Mouse (Mus musculus) left cerebral cortex, adult 2 months (tissue): ENCODE results near the gene Cela2a. TPM values are rescaled to one million over a fixed set of nuclear protein-coding genes. Genes with fewer than 3 reads are reported as not detected.

Experiments
- DNase-seq, 2 experiments: peaks; one replicate each; pipeline ENCODE4 v3.0.0; 2021 to 2022; ENCODE audit warnings: low spot score in 2 of 2, mixed read lengths in 1 of 2; ENCODE audit errors: extremely low spot score in 1 of 2
- H3K27ac ChIP-seq: fragments of 200-600 bp; 2 replicates; pipeline ENCODE4 v1.8.1; 2022
- H3K4me3 ChIP-seq: fragments of 200-600 bp; 2 replicates; pipeline ENCODE4 v1.8.1; 2022
- CTCF ChIP-seq: fragments of 200-600 bp; IDR thresholded peaks from 2 replicates; pipeline ENCODE4 v1.8.1; 2022; ENCODE audit warnings: antibody characterized with exemption, mild to moderate bottlenecking, moderate library complexity
- intact Hi-C: fragments of 180-260 bp; cut with DNase I; formaldehyde crosslinking; loops from one replicate; pipeline ENCODE4 v1.15.1; 2025
- total RNA-seq, 2 experiments: library from RNA; stranded (reverse); gene quantifications; 2 replicates each; pipeline ENCODE4 v1.2.3; 2021

Cela2a gene
- total RNA-seq, 2 experiments from 2014 or later = not detected

DNA sequence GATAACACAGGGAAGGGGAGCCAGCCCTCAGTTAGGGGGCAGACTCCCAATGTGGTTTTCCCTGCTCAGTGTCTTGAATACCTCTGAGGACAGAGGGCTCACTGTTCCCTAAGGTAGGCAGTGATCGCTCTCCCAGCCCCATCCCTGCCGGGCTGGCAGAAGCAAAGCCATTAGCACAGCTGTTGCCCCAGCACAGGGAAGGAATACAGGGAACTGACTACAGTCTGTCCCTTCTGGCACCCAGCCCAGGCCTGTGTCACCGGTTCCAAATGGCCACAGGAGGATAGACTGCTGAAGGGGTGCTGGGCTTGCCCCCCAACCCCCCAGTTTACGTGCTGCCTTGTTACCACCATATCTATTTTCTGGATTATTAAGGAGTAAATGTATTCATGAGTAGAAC is 41.5 kb upstream of the Cela2a start:
- intact Hi-C loops = no loop called here
- DNase-seq = peak in 1 of 2 experiments; percentile 61
- H3K4me3 ChIP-seq = peak overlapping the region; percentile 21; the same call in 1 of the 2 replicates
- TF ChIP-seq CTCF = no peak
- peak overlapping the region; percentile 81 for H3K27ac ChIP-seq

DNA sequence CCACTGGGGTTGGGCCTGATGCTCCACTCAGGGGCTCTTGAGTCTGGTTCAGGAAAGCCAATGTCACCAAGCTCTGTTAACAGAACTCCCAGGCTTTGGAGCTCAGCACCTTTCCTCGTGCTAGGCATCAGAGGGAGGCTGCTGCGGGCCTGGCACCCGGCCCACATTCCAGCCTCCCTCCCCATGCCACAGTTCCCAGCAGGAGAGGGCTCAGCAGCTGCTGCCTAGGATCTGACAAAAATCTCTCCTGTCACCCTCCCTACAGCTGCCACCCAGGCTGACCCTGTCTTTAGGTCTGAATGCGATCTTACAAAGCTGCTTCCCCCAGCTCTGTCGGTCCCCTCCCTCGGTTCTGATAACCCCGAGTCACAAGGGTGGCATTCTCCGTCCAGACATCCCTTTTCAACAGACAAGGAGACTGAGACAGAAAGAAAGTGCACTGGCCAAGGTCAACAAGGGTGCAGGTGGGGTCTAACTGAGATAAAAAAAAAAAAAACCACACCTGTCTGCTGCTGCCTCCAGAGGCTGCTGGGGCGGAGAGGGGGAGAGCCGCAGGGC is 41.1 kb upstream of the Cela2a start:
- no peak for DNase-seq
- peak overlapping the region; percentile 21; the same call in 1 of the 2 replicates for H3K4me3 ChIP-seq
- intact Hi-C loops = no loop called here
- H3K27ac ChIP-seq = peak overlapping the region; percentile 81
- no peak for TF ChIP-seq CTCF

DNA sequence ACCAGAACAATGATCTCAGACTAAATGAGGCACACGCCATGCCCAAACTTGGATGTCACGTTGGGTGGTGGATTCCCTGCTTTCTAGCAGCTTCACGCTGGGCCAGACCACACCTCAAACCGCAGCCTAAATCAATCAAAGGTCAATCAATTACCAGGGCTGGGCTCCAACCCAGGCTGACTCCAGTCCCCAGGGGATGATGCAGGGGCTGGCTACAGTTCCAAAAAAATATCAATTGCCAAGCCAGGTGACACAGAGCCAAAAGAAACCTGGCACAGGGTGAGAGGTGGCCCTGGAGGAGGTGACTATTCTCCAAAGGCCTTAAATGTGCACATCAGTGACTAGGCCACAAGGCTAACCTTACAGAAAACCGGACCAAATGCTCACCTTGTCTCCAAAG is 39.6 kb upstream of the Cela2a start:
- no peak for DNase-seq
- peak overlapping the region; percentile 24 for H3K27ac ChIP-seq
- intact Hi-C loops = no loop called here
- TF ChIP-seq CTCF = no peak
- H3K4me3 ChIP-seq = no peak overlapping the region

DNA sequence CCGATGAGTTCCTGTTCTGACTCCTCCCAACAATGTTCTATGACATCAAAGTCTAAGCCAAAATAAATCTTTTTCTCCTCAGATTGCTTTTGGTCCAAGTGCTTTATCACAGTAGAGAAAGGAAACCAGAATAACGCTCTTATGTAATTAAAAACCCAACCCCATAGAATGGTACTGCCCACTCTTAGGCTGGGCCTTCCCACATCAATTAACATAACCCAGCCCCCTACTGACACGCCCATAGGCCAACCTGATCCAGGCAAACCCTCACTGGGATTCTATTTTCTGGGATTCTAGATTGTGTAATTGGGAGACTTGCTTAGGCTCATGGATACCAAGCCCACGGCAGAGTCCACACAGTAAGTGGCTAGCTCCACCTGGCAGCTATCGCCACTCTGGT is 39.0 kb upstream of the Cela2a start:
- no peak for DNase-seq
- Histone ChIP-seq H3K27ac (peak overlapping the region; percentile 62), H3K4me3 (no peak overlapping the region)
- TF ChIP-seq CTCF = no peak
- intact Hi-C loops = no loop called here

DNA sequence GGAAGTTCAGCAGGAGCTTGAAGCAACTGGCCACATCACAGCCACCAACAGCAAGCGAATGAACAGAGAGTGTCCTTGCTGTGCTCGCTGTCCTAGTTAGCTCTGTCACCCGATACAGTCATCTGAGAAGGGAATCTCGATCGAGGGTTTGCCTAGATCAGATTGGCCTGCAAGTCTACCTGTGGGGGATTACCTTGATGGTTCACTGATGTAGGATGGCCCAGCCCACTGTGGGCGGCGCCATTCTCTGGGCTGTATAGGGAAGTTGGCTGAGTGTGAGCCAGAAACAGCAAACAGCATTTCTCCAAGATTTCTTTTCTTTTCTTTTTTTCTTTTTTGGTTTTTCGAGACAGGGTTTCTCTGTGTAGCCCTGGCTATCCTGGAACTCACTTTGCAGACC is 38.5 kb upstream of the Cela2a start:
- intact Hi-C loops = no loop called here
- DNase-seq = no peak
- Histone ChIP-seq H3K4me3 (no peak overlapping the region), H3K27ac (peak overlapping the region; percentile 62; the same call in 1 of the 2 replicates)
- TF ChIP-seq CTCF = no peak

DNA sequence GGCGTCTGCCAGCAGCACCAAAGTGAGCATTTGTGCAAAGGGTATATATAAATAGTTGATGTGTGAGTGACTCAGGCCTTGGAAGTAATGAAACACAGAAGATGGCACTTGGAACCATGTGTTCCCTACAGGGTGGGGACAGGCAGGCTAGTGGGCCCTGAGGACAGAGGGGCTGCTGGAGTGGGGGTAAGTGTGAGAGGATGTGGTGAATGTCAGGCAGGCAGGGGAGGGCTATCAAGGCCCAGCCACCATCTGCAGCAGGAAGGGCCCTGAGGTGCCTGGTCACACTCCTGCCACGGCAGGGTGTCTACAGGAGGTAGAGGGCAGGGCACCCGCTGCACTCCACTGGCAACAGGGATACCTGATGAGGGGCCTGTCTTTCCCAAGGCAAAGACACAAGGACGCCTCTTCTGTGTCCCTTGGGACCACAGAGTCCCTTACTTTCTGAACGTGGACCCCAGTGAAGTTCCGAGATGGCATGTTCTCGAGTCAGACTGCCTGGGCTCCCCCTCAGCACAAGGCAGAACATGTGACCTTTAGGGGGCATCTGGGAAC is 37.8 kb upstream of the Cela2a start:
- TF ChIP-seq CTCF = no peak
- peak overlapping the region; percentile 62; the same call in 1 of the 2 replicates for H3K27ac ChIP-seq
- intact Hi-C loops = no loop called here
- no peak overlapping the region for H3K4me3 ChIP-seq
- DNase-seq = no peak

DNA sequence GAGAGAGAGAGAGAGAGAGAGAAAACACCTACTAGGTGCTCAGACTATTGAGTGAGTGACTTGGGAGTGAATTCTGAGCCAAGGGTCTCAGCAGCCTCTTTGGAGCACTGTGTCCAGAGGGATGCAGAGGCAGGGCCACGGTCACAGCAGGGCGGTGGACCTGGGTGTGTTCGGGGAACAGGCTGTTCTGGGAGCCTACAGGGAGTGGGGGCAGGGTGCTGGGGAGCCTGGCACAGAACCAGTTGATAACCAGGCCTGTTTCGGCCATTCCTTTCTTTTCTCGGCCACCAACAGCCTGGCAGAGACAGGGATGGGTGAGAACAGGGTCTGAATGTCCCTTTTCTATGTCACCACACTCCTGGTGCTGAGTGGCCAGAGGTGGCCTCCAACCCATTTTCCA is 36.9 kb upstream of the Cela2a start:
- peak overlapping the region; percentile 64; the same call in 1 of the 2 replicates for H3K27ac ChIP-seq
- H3K4me3 ChIP-seq = no peak overlapping the region
- no peak for TF ChIP-seq CTCF
- no peak for DNase-seq
- intact Hi-C loops = no loop called here

DNA sequence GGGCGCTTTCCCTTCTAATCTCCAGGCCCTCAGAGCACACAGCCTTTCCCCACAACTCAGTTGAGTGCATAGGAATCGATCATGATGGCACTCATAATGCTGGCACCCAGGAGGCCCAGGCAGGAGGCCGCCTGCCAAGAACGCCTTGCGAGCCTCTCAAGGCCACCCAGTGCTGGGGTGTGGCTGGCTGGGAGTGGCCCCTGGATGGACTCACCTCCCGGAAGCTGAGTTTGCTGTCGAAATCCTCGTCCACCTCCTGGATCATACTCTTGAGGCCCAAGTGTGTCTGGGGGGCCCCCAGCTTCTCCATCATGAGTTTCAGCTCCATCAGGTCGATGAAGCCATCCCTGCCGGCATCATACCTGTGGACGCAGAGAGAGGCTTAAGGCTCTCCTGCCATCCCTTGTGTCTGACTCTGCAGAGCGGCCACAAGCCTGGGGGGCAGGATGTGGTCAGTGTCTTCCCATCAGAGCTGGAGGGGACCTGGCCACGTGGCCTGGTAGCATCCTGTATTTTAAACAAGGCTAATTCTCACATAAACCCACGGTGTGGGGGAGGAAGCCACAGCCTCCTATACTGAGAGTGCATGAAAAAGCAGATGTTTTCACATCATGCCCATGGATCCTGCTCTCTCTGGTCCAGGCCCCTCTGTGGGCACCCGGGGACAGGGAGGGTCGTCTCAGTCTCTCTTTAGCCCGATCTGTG is 35.8 kb upstream of the Cela2a start:
- intact Hi-C loops = no loop called here
- DNase-seq = no peak

DNA sequence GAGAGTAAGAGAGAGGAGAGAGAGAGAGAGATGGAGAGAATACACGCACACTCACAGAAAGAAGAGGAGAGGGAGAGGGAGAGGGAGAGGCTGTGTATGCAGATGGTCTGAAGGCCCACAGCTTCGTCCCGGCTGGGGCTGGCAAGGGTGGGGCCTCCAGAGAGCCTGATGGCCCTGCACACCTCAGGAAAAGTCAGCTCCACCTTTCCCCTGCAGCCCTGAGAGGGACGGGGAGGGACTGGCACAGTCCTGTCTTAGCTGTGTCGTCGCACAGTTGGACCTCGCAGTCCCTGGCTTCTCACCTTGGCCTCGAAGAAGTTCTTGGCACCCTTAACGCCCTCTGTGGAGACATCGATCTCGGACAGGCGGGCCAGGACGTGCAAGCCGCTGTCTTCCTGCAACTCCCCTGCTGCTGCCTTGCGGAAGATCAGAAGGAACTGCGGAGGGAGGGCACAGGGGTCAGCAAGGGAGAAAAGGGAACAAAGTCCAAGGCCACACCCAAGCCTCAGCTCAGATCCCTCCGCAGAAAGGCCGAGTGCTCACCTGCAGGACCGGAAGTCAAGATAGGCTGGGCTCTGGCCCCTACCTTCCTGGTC is 34.4 kb upstream of the Cela2a start:
- H3K27ac ChIP-seq = peak overlapping the region; percentile 38
- no peak overlapping the region for H3K4me3 ChIP-seq
- TF ChIP-seq CTCF = no peak
- intact Hi-C loops = no loop called here
- DNase-seq = no peak

More for the DNA sequence above, 35.8 kb upstream of the Cela2a start:
- no peak for TF ChIP-seq CTCF
- H3K4me3 ChIP-seq = no peak overlapping the region
- peak overlapping the region; percentile 53; the same call in 1 of the 2 replicates for H3K27ac ChIP-seq

DNA sequence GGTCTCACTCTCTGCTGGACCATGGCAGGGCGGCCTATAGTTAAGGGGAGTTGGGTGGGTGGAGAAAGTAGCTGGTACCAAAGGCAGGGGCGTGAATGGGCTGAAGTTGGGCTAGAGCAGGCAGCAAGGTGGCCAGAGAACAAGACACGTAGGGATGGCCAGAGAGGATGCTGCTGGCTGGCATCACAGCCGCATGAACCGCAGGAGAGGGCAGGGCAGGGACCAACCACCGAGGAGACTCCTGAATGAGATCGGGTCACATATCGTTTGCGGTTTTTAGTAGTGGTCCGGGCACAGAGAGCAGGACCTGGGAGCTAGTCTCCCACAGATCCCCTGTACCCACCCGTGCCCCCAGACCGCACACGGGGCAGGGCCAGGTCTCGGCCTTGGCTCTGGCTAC is 33.4 kb upstream of the Cela2a start:
- no peak for TF ChIP-seq CTCF
- no peak for DNase-seq
- H3K4me3 ChIP-seq = no peak overlapping the region
- no peak overlapping the region; the same call in 1 of the 2 replicates for H3K27ac ChIP-seq
- intact Hi-C loops = no loop called here

DNA sequence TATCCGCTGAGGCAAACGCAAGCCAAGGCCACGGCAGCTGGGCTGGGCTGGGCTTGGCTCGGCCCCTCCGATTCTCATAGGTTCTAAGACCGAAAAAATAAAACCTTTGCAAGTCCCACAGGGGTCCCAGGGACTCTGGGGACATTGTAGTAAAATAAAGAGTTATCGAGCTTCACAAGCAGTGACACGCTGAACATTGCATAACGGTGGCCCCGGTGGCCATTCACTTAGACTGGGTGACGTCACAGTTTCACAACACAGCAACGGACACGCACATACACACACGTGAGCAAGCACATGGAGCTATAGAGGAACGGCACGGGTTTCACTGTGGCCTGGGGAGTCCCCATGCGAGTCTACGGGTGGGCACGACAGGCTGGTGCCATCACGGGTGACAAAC is 32.5 kb upstream of the Cela2a start:
- peak overlapping the region; percentile 73 for H3K27ac ChIP-seq
- DNase-seq = no peak
- no peak for TF ChIP-seq CTCF
- H3K4me3 ChIP-seq = no peak overlapping the region
- intact Hi-C loops = no loop called here

DNA sequence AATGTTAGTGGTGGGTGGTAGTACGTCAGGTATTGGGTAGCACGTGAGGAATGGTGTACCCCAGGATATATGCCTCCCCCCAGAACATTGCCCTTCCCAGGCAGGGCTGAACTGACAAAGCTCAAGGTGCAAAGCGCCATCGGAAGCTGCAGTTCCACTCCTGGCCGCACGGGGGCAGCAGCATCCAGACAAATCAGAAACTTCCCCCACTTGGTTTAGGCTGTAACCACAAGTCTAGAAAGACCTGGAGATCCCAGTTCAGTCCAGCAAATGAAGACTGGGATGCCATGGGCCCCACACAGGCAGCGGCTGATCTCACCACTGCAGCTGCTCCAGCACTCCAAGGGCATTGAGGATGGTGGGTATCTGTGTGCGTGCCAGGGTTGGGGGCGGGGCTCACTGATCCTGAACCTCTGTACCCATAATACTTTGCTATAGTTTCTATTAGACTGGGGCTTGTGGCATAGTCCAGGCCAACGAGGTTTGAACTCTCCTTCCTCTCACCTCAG is 31.5 kb upstream of the Cela2a start:
- intact Hi-C loops = loop anchor here (1.0 kb wide), 1 partner anchor 101 kb away; no protein-coding TSS in a partner anchor
- peak; percentile 84 to 91 for DNase-seq
- H3K27ac ChIP-seq = peak overlapping the region; percentile 73; the same call in 1 of the 2 replicates
- no peak overlapping the region for H3K4me3 ChIP-seq
- TF ChIP-seq CTCF = peak; percentile 98
